Mouse (Mus musculus) MEL (cell line): ENCODE measurements at regions not wholly inside any gene's neighbourhood (a gene's known extent, or its start where the extent isn't known, plus 50 kb on each side); places are given as distances from the start of the nearest gene placed in this dataset.

Source experiments
- CTCF ChIP-seq, 3 experiments: IDR thresholded peaks in 2 of 3; conservative IDR thresholded peaks in 1 of 3; 2 replicates each; pipeline ENCODE4 v1.5.1; 2011 to 2012; ENCODE audit warnings: low read length in 3 of 3, low read depth in 2 of 3, mild to moderate bottlenecking in 2 of 3, improper control_type of control experiment in 1 of 3, inconsistent platforms in 1 of 3, mixed read lengths in 1 of 3, moderate library complexity in 1 of 3; ENCODE audit not compliant: control insufficient read depth in 1 of 3, insufficient read depth in 1 of 3, poor library complexity in 1 of 3, severe bottlenecking in 1 of 3
- EP300 ChIP-seq, 2 experiments: IDR thresholded peaks; 2 replicates each; pipeline ENCODE4 v1.6.1; 2011; ENCODE audit warnings: improper control_type of control experiment in 2 of 2, low read length in 2 of 2, low read depth in 1 of 2, mild to moderate bottlenecking in 1 of 2
- GATA1 ChIP-seq: IDR thresholded peaks from 2 replicates; pipeline ENCODE4 v1.6.1; 2011; ENCODE audit warnings: low read depth, low read length, improper control_type of control experiment
- MEF2A ChIP-seq: IDR thresholded peaks from 2 replicates; pipeline ENCODE4 v1.6.1; 2014; ENCODE audit warnings: low read depth, mild to moderate bottlenecking, inconsistent platforms, low read length, improper control_type of control experiment; ENCODE audit not compliant: poor library complexity, insufficient replicate concordance, severe bottlenecking; ENCODE audit errors: extremely low read depth
- POLR2A ChIP-seq, 2 experiments: IDR thresholded peaks; 2 replicates each; pipeline ENCODE4 v1.6.1; 2011 to 2012; ENCODE audit warnings: low read length in 2 of 2, mild to moderate bottlenecking in 2 of 2, control low read depth in 1 of 2, improper control_type of control experiment in 1 of 2, low read depth in 1 of 2, moderate library complexity in 1 of 2; ENCODE audit not compliant: control insufficient read depth in 1 of 2, insufficient read depth in 1 of 2, poor library complexity in 1 of 2
- ZNF384 ChIP-seq: IDR thresholded peaks from 2 replicates; pipeline ENCODE4 v1.6.1; 2012; ENCODE audit warnings: low read depth, mild to moderate bottlenecking, inconsistent platforms, low read length, improper control_type of control experiment

DNA sequence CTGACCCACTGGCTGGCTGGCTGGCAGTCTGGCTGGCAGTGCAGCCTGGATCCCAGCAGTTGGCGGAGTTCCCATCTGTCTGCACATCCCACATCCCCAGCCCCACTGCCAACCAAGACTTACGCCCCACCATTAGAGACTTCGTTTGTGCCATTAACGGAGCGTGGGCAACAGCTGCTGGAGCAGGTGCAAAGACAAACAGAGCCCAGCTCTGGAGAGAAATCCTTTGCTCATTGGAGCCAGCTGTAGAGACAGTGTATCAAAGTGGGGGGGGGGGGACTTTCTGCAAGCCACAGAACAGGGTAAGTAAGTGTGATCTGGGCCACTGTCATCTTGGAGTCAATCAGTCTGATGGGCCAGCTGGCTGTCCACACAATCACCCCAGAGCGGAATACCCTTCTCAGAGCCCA lies 52.3 kb downstream of the Rplp1 start:
- no peak for TF ChIP-seq CTCF (IDR thresholded peaks at IDR 0.05 in 2 of 3, conservative IDR thresholded peaks at IDR 0.05 in 1 of 3; ENCODE audit: control insufficient read depth in 1 of 3, insufficient read depth in 1 of 3, low read depth in 2 of 3, low read length in 3 of 3, poor library complexity in 1 of 3, severe bottlenecking in 1 of 3)
- TF ChIP-seq EP300 (IDR thresholded peaks at IDR 0.05; ENCODE audit: low read depth in 1 of 2, low read length in 2 of 2), result no peak
- no peak for TF ChIP-seq POLR2A (IDR thresholded peaks at IDR 0.05; ENCODE audit: control insufficient read depth in 1 of 2, insufficient read depth in 1 of 2, low read depth in 1 of 2, low read length in 2 of 2, poor library complexity in 1 of 2)
- TF ChIP-seq MEF2A, result no peak
- no peak for TF ChIP-seq ZNF384
- no peak for TF ChIP-seq GATA1
